Mouse (Mus musculus) cerebellum, adult (tissue): ENCODE measurements around the gene Vmn1r175.
"Not testable (repeated sequence)": the region's sequence is repeated elsewhere in the genome, so short reads cannot be mapped to it uniquely, and the experiment has no call there.

Experiments
- ATAC-seq: cut with Nextera tagmentation; 2 replicates; pipeline ENCODE4 v1.9.2; 2017; ENCODE audit warnings: mild to moderate bottlenecking, moderate library complexity, mixed read lengths; ENCODE audit not compliant: insufficient number of reproducible peaks, low FRiP score, low TSS enrichment

Gene Vmn1r175

GRCm38 (mm10) chr7:23810543-23810942, at the start of gene Vmn1r175:
Gene Vmn1r175 (minus strand): TSS chr7:23810643.
- not testable (repeated sequence) for ATAC-seq

GRCm38 (mm10) chr7:23837272-23837671, 26.8 kb upstream of the Vmn1r175 start, which contains the start of gene Vmn1r176:
Gene Vmn1r176 (minus strand): TSS chr7:23837372.
- not testable (repeated sequence) for ATAC-seq

- no peak for ATAC-seq
Observed at GRCm38 (mm10) chr7:23784526-23784925, 25.9 kb downstream of the Vmn1r175 start.
